Mouse (Mus musculus): Measurements from ENCODE around the gene Larp4. TPM values are rescaled to one million over a fixed set of nuclear protein-coding genes. Genes with fewer than 3 reads are reported as not detected.

Gene Larp4
- polyA plus RNA-seq, 1 experiment from 2014 or later, result 49.3 TPM

- Histone ChIP-seq H3K27me3 (ENCODE audit: control insufficient read depth, insufficient read depth, low read length) (no peaks in the 10 kb centered on the region), H3K4me1 (ENCODE audit: control insufficient read depth, insufficient read depth, low read length) (peaks cover 5% of the 10 kb centered on the region), H3K9ac (ENCODE audit: low read depth, low read length) (peak overlapping the region; percentile 34; the same call in 1 of the 2 replicates), H3K9me3 (ENCODE audit: control insufficient read depth, low read length) (no peaks in the 10 kb centered on the region), H3K4me2 (replicated peaks; ENCODE audit: low read depth, low read length) (no peak overlapping the region), H3K36me3 (ENCODE audit: control insufficient read depth, insufficient read depth, low read length) (no peaks in the 10 kb centered on the region), H3K27ac (ENCODE audit: low read depth, low read length) (no peak overlapping the region), H3K4me3 (ENCODE audit: low read length) (no peak overlapping the region)
- ATAC-seq (ENCODE audit: low FRiP score, low TSS enrichment), result no peak
- WGBS, result 46% methylated on average over 11 of the region's 11 CpGs
Measured at GRCm38 (mm10) chr15:100058912-100059311, 89.0 kb downstream of the Larp4 start.

GRCm38 (mm10) chr15:100059626-100060311 lies 89.9 kb downstream of the Larp4 start:
- Histone ChIP-seq H3K9ac (ENCODE audit: low read depth, low read length) (no peak overlapping the region), H3K4me1 (ENCODE audit: control insufficient read depth, insufficient read depth, low read length) (peaks cover 5% of the 10 kb centered on the region), H3K27me3 (ENCODE audit: control insufficient read depth, insufficient read depth, low read length) (no peaks in the 10 kb centered on the region), H3K36me3 (ENCODE audit: control insufficient read depth, insufficient read depth, low read length) (no peaks in the 10 kb centered on the region), H3K9me3 (ENCODE audit: control insufficient read depth, low read length) (no peaks in the 10 kb centered on the region), H3K4me3 (ENCODE audit: low read length) (no peak overlapping the region), H3K4me2 (replicated peaks; ENCODE audit: low read depth, low read length) (no peak overlapping the region), H3K27ac (ENCODE audit: low read depth, low read length) (no peak overlapping the region)
- WGBS, result 76% methylated on average over 7 of the region's 7 CpGs
- no peak for ATAC-seq (ENCODE audit: low FRiP score, low TSS enrichment)

GRCm38 (mm10) chr15:100060513-100061140 lies 90.8 kb downstream of the Larp4 start:
- 84% methylated on average over 4 of the region's 4 CpGs for WGBS
- Histone ChIP-seq H3K27me3 (ENCODE audit: control insufficient read depth, insufficient read depth, low read length) (no peaks in the 10 kb centered on the region), H3K36me3 (ENCODE audit: control insufficient read depth, insufficient read depth, low read length) (no peaks in the 10 kb centered on the region), H3K4me1 (ENCODE audit: control insufficient read depth, insufficient read depth, low read length) (peaks cover 5% of the 10 kb centered on the region), H3K4me3 (ENCODE audit: low read length) (no peak overlapping the region), H3K27ac (ENCODE audit: low read depth, low read length) (no peak overlapping the region), H3K9me3 (ENCODE audit: control insufficient read depth, low read length) (no peaks in the 10 kb centered on the region), H3K9ac (ENCODE audit: low read depth, low read length) (no peak overlapping the region), H3K4me2 (replicated peaks; ENCODE audit: low read depth, low read length) (no peak overlapping the region)
- ATAC-seq (ENCODE audit: low FRiP score, low TSS enrichment), result no peak

GRCm38 (mm10) chr15:100061377-100061776 lies 91.5 kb downstream of the Larp4 start:
- no peaks in the 10 kb centered on the region for H3K9me3 ChIP-seq (ENCODE audit: control insufficient read depth, low read length)
- H3K27me3 ChIP-seq (ENCODE audit: control insufficient read depth, insufficient read depth, low read length), result no peaks in the 10 kb centered on the region
- H3K4me1 ChIP-seq (ENCODE audit: control insufficient read depth, insufficient read depth, low read length), result peaks cover 6% of the 10 kb centered on the region
- H3K27ac ChIP-seq (ENCODE audit: low read depth, low read length), result no peak overlapping the region
- WGBS, result 95% methylated on average over 3 of the region's 3 CpGs
- no peak overlapping the region for H3K4me2 ChIP-seq (replicated peaks; ENCODE audit: low read depth, low read length)
- H3K4me3 ChIP-seq (ENCODE audit: low read length), result no peak overlapping the region
- H3K36me3 ChIP-seq (ENCODE audit: control insufficient read depth, insufficient read depth, low read length), result no peaks in the 10 kb centered on the region
- H3K9ac ChIP-seq (ENCODE audit: low read depth, low read length), result no peak overlapping the region
- ATAC-seq (ENCODE audit: low FRiP score, low TSS enrichment), result no peak

GRCm38 (mm10) chr15:100063229-100063773 lies 93.4 kb downstream of the Larp4 start:
- H3K4me2 ChIP-seq (replicated peaks; ENCODE audit: low read depth, low read length), result no peak overlapping the region
- H3K9ac ChIP-seq (ENCODE audit: low read depth, low read length), result no peak overlapping the region
- H3K36me3 ChIP-seq (ENCODE audit: control insufficient read depth, insufficient read depth, low read length), result no peaks in the 10 kb centered on the region
- H3K4me3 ChIP-seq (ENCODE audit: low read length), result no peak overlapping the region
- no peak for ATAC-seq (ENCODE audit: low FRiP score, low TSS enrichment)
- WGBS, result 94% methylated on average over 12 of the region's 13 CpGs
- no peaks in the 10 kb centered on the region for H3K9me3 ChIP-seq (ENCODE audit: control insufficient read depth, low read length)
- no peaks in the 10 kb centered on the region for H3K27me3 ChIP-seq (ENCODE audit: control insufficient read depth, insufficient read depth, low read length)
- H3K4me1 ChIP-seq (ENCODE audit: control insufficient read depth, insufficient read depth, low read length), result peaks cover 7% of the 10 kb centered on the region
- H3K27ac ChIP-seq (ENCODE audit: low read depth, low read length), result no peak overlapping the region

Other genes with a start within 250 kb of the Larp4 start
- 184 and 218 TPM in 2 replicates for gene Cox14, start 244.4 kb upstream of the Larp4 start, polyA plus RNA-seq (2014; fragmentation: Nextera tagmentation; extraction: Ambion mirVana)
- gene Cers5, start 197.2 kb upstream of the Larp4 start, polyA plus RNA-seq (2014; fragmentation: Nextera tagmentation; extraction: Ambion mirVana), result 74.9 and 87.7 TPM in 2 replicates
- gene Lima1, start 94.6 kb upstream of the Larp4 start, polyA plus RNA-seq (2014; fragmentation: Nextera tagmentation; extraction: Ambion mirVana), result 23.4 and 43.5 TPM in 2 replicates
- gene Fam186a, start 3.0 kb upstream of the Larp4 start, polyA plus RNA-seq (2014; fragmentation: Nextera tagmentation; extraction: Ambion mirVana), result not detected in 2 replicates
- 15.2 and 20.7 TPM in 2 replicates for gene Dip2b, start 68.6 kb downstream of the Larp4 start, polyA plus RNA-seq (2014; fragmentation: Nextera tagmentation; extraction: Ambion mirVana)